Mouse (Mus musculus) C2C12 (cell line): ENCODE data around the gene Cdc42bpg.
A peak's percentile ranks its signal among the peaks of the same experiment; 100 is the strongest.

Experiments
- CEBPB ChIP-seq: IDR thresholded peaks from one replicate; pipeline ENCODE4 v1.6.1; 2011; ENCODE audit warnings: low read depth, mild to moderate bottlenecking, control low read depth, moderate library complexity
- CTCF ChIP-seq: IDR thresholded peaks from one replicate; pipeline ENCODE4 v1.5.1; 2011; ENCODE audit not compliant: control insufficient read depth, insufficient read depth, insufficient read length
- MAX ChIP-seq: IDR thresholded peaks from one replicate; pipeline ENCODE4 v1.6.1; 2011; ENCODE audit warnings: mild to moderate bottlenecking, control low read depth
- MYOD1 ChIP-seq: IDR thresholded peaks from one replicate; pipeline ENCODE4 v1.6.1; 2011; ENCODE audit warnings: low read depth; ENCODE audit not compliant: control insufficient read depth, insufficient read length
- MYOG ChIP-seq: IDR thresholded peaks from one replicate; pipeline ENCODE4 v1.6.1; 2011; ENCODE audit not compliant: control insufficient read depth, insufficient read length; ENCODE audit errors: extremely low read depth
- USF1 ChIP-seq: IDR thresholded peaks from one replicate; pipeline ENCODE4 v1.6.1; 2011; ENCODE audit warnings: low read depth, mild to moderate bottlenecking, control low read depth, moderate library complexity

DNA sequence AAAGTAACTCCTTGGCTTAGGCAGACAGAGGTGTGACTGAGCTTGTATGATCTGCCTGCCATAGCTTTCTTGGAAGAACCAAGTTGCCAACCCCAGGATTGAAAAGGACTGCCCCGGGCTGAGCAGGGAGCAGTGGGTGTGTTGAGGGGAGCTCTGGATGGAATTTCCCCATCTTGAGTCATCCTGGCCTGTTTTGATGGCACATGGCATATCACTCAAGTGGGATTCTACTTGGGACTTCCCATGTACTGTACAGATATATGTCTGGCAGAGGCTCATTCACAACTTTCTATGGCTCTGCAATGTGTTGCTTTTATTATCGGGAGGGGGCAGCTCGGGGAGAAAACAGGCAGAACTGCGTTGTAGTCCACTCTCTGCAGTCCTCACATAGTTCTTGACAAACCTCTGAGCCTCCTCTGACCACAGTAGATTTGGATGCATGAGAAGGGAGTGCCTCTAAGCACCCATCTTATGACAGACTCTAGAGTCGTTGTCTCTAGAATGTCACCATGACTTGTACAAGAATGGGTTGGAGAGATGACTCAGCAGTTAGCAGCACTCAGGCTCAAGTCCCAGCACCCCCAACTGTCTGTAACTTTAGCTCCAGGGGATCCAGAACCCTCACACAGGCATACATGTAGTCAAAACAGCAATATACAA is 9.6 kb upstream of the Cdc42bpg start:
- TF ChIP-seq MAX (peak; percentile 64), CEBPB (no peak), USF1 (no peak), CTCF (no peak), MYOG (no peak), MYOD1 (no peak)
